Mouse (Mus musculus) cerebellum, adult 11 months (tissue): Measurements from ENCODE around the gene Tax1bp1.
"Not testable (repeated sequence)": the region's sequence is repeated elsewhere in the genome, so short reads cannot be mapped to it uniquely, and the experiment has no call there.

ENCODE experiments used
- DNase-seq: peaks from one replicate; pipeline ENCODE4 v3.0.0; 2022

The Tax1bp1 gene

GRCm38 (mm10) chr6:52713104-52713896 is at the start of gene Tax1bp1:
Gene Tax1bp1 (plus strand): TSS chr6:52713729.
- DNase-seq = peak; percentile 88

- no peak for DNase-seq
These were observed 45.9 kb upstream of the Tax1bp1 start for GRCm38 (mm10) chr6:52667641-52668040.

GRCm38 (mm10) chr6:52669878-52670277 is 43.7 kb upstream of the Tax1bp1 start:
- DNase-seq = not testable (repeated sequence)

GRCm38 (mm10) chr6:52671791-52672190 is 41.7 kb upstream of the Tax1bp1 start:
- DNase-seq = no peak

GRCm38 (mm10) chr6:52672539-52672938 is 41.0 kb upstream of the Tax1bp1 start:
- DNase-seq = no peak

GRCm38 (mm10) chr6:52673706-52674105 is 39.8 kb upstream of the Tax1bp1 start:
- no peak for DNase-seq

GRCm38 (mm10) chr6:52674541-52674940 is 39.0 kb upstream of the Tax1bp1 start:
- DNase-seq = no peak

GRCm38 (mm10) chr6:52675222-52675921 is 38.2 kb upstream of the Tax1bp1 start:
- no peak for DNase-seq

GRCm38 (mm10) chr6:52677534-52677933 is 36.0 kb upstream of the Tax1bp1 start:
- not testable (repeated sequence) for DNase-seq

- no peak for DNase-seq
These were observed 34.0 kb upstream of the Tax1bp1 start for GRCm38 (mm10) chr6:52679565-52679964.

- no peak for DNase-seq
These were observed 33.0 kb upstream of the Tax1bp1 start for GRCm38 (mm10) chr6:52680458-52681032.

- DNase-seq = no peak
These were observed 31.6 kb upstream of the Tax1bp1 start for GRCm38 (mm10) chr6:52681847-52682485.

- no peak for DNase-seq
These were observed 30.9 kb upstream of the Tax1bp1 start for GRCm38 (mm10) chr6:52682607-52683006.

GRCm38 (mm10) chr6:52686901-52687500 is 26.5 kb upstream of the Tax1bp1 start:
- DNase-seq = no peak

GRCm38 (mm10) chr6:52690365-52690764 is 23.2 kb upstream of the Tax1bp1 start:
- no peak for DNase-seq

GRCm38 (mm10) chr6:52691800-52692199 is 21.7 kb upstream of the Tax1bp1 start:
- DNase-seq = no peak

GRCm38 (mm10) chr6:52692451-52693063 is 21.0 kb upstream of the Tax1bp1 start:
- no peak for DNase-seq

- no peak for DNase-seq
These were observed 15.5 kb upstream of the Tax1bp1 start for GRCm38 (mm10) chr6:52697964-52698535.

GRCm38 (mm10) chr6:52699050-52699449 is 14.5 kb upstream of the Tax1bp1 start:
- DNase-seq = no peak

GRCm38 (mm10) chr6:52699899-52700298 is 13.6 kb upstream of the Tax1bp1 start:
- no peak for DNase-seq

GRCm38 (mm10) chr6:52703263-52703662 is 10.3 kb upstream of the Tax1bp1 start:
- no peak for DNase-seq

GRCm38 (mm10) chr6:52705280-52705679 is 8.2 kb upstream of the Tax1bp1 start:
- DNase-seq = no peak
